Mouse (Mus musculus): ENCODE measurements around the gene Cbfa2t2.

DNA sequence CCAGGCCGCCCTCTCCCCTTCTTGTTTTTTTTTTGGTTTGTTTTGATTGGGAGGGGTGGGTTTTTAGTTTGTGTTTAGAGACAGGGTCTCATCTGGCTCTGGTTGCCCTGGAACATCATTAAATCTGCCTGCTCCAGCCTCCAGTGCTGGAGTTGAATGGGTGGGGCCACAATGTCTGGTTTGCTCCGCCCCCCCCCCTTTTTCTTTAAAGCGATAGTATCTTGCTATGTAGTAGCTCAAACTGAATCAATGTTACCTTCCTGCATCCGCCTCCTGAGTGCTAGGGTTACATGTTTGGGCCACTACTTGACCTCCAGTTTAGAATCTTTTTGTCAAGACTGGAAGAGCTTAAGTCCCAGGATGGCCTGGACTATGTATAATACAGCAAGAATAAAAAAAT lies 135.0 kb downstream of the Cbfa2t2 start:
- TF ChIP-seq POLR2A (IDR thresholded peaks at IDR 0.05; ENCODE audit: control insufficient read depth, low read depth, low read length) (no peak), CTCF (IDR thresholded peaks at IDR 0.05; ENCODE audit: control insufficient read depth, insufficient read depth, insufficient replicate concordance, low read depth, low read length) (no peak)

All from testis, adult 2 months (tissue).